Mouse (Mus musculus) embryonic fibroblast, embryonic 13.5 days (primary cell): ENCODE measurements around the gene Glt1d1.

Source experiments
- CTCF ChIP-seq: IDR thresholded peaks from 2 replicates; pipeline ENCODE4 v1.5.1; 2011; ENCODE audit warnings: mild to moderate bottlenecking, control low read depth, low read length, moderate library complexity, borderline replicate concordance; ENCODE audit not compliant: insufficient read depth
- POLR2A ChIP-seq: IDR thresholded peaks from 2 replicates; pipeline ENCODE4 v1.6.1; 2011; ENCODE audit warnings: low read depth, mild to moderate bottlenecking, control low read depth, low read length, moderate library complexity

DNA sequence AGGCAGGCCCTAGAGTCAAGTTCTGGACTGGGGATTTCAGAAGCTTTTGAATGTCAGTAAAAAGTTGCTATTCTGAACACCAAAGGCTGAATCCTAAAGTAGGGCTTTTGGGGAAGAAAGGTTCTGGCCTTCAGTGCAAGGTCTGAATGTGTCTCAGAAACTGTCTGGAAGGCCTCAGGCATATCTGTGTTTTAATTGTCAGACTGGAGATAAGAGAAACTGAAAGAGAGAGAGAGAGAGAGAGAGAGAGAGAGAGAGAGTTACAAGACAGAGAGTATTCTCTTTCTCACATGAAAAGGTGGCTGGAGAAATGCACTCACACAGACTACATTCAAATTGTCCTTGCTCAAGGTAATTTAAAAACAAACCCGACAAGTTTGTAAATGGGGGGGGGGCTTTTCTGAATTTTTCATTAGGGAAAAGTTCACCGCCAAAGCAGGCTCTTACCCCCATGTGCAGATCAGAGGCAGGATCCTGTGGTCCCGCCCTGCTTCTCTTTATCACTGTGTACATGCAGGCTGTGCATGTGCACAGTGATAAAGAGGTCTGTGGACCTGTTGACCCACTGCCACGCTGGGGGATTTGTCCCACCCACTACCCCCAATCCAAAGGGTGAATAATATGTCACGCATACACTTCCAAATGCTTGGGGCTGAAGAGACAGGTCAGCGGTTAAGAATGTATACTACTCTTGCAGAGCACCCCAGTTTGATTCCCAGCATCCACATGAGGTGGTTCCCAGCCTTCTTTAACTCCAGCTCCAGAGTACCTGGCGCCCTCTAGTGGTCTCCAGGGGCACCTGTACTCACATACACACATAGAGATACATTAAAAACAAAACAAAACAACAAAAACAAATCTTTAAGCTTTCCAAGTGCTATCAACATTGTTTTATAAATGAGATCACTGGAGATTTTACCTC, 83.0 kb downstream of the Glt1d1 start:
- no peak for TF ChIP-seq CTCF
- TF ChIP-seq POLR2A, result no peak
